Mouse (Mus musculus): Measurements from ENCODE around the gene Dhx9.
"Not testable (repeated sequence)": the region's sequence is repeated elsewhere in the genome, so short reads cannot be mapped to it uniquely, and the experiment has no call there.

Gene Dhx9

GRCm38 (mm10) chr1:153424271-153424670 lies 63.2 kb downstream of the Dhx9 start:
- no peak for DNase-seq (ENCODE audit: low read depth, low spot score)

GRCm38 (mm10) chr1:153417805-153418204 lies 69.7 kb downstream of the Dhx9 start:
- not testable (repeated sequence) for DNase-seq (ENCODE audit: low read depth, low spot score)

DNA sequence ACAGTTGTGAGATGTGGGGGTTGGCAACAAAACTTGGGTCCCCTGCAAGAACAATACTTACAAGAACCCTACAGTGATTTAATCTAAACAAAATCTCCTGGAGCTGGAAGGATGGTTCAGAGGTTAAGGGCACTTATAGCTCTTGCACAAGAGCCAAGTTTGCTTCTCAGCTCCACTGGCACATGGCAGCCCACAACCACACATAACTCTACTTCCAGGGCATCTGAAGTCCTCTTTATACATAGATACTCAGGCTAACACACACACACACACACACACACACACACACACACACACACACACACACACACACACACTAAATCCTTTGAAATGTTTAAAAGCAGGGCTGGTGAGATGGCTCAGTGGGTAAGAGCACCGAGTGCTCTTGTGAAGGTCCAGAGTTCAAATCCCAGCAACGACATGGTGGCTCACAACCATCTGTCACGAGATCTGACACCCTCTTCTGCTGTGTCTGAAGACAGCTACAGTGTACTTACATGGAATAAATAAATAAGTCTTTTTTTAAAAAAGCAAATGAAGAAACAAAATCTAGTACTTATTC lies 71.1 kb downstream of the Dhx9 start:
- DNase-seq (ENCODE audit: low read depth, low spot score) = not testable (repeated sequence)

- DNase-seq (ENCODE audit: low read depth, low spot score) = not testable (repeated sequence)
Measured at GRCm38 (mm10) chr1:153415742-153416141, 71.7 kb downstream of the Dhx9 start.

DNA sequence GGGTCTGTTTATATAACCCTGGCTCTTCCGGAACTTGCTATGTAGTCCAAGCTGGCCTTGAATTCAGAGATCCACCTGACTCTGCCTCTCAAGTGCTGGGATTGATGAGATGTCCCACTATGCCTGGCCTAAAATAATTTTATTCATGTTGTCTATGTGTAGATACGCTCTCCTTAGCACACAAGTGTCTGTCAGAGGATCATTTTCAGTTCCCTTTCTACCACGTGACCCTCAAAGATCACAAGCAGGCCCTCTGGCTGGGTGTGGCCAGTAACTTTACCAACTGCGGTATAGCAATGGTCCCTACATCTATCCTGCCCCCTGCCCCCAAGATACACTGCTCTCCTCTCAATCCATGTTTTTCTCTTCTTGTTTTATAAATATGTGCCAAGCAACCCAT lies 72.5 kb downstream of the Dhx9 start:
- DNase-seq (ENCODE audit: low read depth, low spot score) = no peak

DNA sequence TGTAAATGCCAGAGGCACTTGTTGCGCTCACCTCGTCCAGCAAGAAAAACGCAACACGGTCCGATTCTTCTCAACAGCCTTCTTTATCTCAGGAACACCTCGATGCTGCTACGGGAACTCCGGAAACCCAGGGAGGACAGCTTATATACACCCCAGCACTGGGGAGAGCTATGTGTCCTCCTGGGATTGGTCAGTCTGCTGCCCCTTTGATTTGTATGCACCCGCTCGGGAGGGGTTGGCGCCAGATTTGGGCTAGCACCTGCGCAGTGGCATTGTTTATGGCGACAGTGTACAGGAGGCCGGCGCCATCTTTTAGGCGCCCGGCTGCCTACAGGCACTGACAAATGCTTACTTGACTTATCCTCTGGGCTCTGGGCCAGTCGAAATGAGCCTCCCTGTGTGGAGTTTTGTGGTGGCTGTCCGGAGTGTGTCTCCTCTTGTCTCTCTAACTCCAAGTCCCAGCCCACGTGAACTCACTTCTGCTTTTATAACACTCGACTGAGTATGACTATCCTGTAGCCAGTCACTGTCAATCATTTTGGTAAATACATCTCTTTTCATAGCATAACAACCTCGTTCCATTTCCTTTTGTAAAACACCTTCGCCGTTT lies 73.2 kb downstream of the Dhx9 start:
- DNase-seq (ENCODE audit: low read depth, low spot score) = not testable (repeated sequence)

GRCm38 (mm10) chr1:153413397-153414020 lies 74.0 kb downstream of the Dhx9 start:
- DNase-seq (ENCODE audit: low read depth, low spot score) = not testable (repeated sequence)

GRCm38 (mm10) chr1:153412663-153413396 lies 74.6 kb downstream of the Dhx9 start:
- not testable (repeated sequence) for DNase-seq (ENCODE audit: low read depth, low spot score)

- no peak for DNase-seq (ENCODE audit: low read depth, low spot score)
Measured at GRCm38 (mm10) chr1:153411723-153412122, 75.7 kb downstream of the Dhx9 start.

- DNase-seq (ENCODE audit: low read depth, low spot score) = not testable (repeated sequence)
Measured at GRCm38 (mm10) chr1:153410915-153411314, 76.5 kb downstream of the Dhx9 start.

- DNase-seq (ENCODE audit: low read depth, low spot score) = not testable (repeated sequence)
Measured at GRCm38 (mm10) chr1:153408296-153408695, 79.2 kb downstream of the Dhx9 start.

DNA sequence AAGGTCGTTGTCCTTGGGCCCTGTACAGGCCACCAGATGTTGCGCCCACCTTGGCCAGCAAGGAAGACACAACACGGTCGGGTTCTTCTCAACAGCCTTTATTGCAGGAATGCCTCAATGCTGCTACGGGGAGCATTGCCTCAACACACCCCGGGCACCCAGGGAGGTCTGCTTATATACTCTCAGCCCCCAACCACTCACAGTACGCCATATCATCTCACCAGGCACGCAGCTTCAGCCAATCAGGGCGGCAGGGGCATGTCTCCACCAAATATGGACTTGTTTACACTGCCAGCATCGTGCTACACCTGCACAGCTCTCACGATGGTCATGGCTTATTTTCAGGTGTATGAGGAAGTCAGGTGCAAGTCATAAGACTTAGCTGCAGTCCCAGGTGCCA lies 79.8 kb downstream of the Dhx9 start:
- not testable (repeated sequence) for DNase-seq (ENCODE audit: low read depth, low spot score)

All from forelimb bud, embryonic 11.5 days (tissue).